Mouse (Mus musculus) neural tube, postnatal 0 days (tissue): Measurements from ENCODE around the gene Pola1. TPM values are rescaled to one million over a fixed set of nuclear protein-coding genes. Genes with fewer than 3 reads are reported as not detected.

ENCODE experiments used
- polyA plus RNA-seq: library from polyadenylated mRNA; unstranded; fragments of >200 nt; fragmentation: Nextera tagmentation; extraction: Ambion mirVana; gene quantifications from 2 replicates; pipeline ENCODE4 v1.2.1, GENCODE M21; 2015

The Pola1 gene
- 2.6 TPM in 2 replicates for polyA plus RNA-seq

DNA sequence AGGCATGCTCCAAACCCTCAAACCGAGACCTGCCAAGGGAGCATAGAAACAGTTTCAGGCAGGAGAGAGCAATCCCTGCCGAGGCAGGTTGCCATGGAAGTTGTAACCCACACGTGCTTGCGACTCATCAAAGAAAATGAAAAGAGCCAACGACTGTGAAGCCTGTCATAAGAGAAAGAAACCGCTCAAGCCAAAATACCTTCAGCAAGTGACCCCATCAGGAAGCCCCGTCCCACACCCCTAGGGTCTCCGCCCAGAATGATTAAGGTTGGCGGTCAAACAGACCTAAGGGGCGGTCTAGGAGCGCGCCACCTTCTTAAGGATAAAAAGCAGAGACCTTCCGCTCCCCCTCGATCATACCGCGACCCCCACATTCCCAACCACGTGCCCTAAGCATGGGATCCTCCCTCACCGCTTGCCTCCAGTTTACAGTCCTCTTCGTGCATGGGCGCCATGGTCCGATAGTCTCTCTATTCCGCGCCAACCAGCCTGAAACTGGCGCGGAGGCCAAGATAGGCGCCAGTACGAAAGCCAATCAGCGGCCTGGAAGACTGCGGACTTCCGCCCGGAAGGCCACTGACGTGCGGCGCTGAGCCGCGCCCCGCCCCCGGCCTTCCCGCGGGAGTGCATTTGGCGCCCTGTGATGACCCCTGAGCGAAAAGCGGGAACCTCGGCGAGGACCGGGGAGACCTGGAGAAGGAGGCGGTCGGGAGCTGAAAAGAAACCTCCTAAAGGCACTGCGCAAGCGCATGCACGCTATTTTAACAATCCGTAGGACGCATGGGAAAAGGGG, at the start of gene Pola1:
Gene Pola1 (minus strand): TSS at position 499 of the 793 bp plus-strand sequence.

DNA sequence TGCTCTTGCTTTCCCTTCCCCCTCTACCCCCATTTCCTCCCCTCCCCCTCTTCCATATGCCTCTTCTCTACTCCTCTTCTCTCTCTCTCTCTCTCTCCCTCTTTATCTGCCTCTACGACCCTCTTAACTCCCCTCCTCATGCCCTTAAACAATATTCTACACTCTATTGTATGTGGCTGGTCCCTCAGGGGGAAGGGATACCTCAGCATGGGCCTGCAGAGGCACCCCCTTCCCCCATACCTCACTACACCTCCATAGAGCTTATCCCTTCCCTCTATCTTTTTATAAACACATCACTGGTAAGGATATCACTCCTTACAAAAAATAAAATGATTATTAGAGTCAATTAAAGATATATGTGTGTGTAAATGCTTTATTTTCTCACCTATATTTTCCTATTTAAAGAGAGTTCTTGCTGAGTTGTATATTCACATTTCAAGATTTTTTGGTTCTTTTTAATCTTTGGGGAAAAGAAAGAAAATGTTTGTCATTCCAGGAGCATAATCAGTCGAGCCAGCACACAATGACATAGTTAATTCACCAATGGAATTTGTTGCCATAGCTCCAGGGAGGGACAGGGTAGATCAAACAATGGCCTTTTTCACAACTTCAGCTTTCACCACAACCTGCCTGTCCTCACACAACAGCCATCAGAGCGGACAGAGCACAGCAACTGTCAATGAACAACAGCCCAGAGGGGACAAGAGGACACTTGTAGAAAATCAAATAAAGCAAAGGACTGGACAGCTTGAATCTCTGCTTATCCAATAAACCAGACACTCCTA, 22.5 kb upstream of the Pola1 start, which contains the start of gene Pcyt1b:
Gene Pcyt1b (plus strand): TSS at position 646 of the 785 bp plus-strand sequence.

GRCm38 (mm10) chrX:93286291-93286893, 345.6 kb downstream of the Pola1 start, which contains the start of gene Arx:
TSS of gene Arx (plus strand) at chrX:93286445.

Other genes with a start within 250 kb of the Pola1 start
- 14.2 and 16.7 TPM in 2 replicates for gene Pcyt1b, start 22.7 kb upstream of the Pola1 start, polyA plus RNA-seq
- 20.3 and 21.6 TPM in 2 replicates for gene Pdk3, start 200.0 kb upstream of the Pola1 start, polyA plus RNA-seq